Mouse (Mus musculus): ENCODE measurements around the gene Ddx47.

DNA sequence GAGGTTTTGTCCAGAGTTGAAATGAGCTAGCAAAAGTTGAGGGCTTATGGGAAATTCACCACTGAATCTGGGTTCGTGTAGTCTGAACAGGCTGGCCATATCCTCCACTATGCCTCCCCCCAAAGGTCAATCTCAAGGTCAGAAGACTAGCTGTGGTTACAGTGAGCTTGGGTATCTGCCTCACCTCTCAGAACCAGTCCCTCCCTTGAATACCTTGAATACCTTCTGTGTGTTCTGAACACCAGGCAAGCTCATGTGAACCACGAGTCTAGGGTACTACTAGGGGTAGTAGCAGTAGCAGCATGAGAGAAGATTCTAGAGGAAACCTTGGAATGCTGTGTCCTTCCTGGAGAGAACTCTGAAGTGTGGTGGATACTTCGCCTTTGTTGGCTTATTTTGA is 10.2 kb downstream of the Ddx47 start:
- TF ChIP-seq CTCF (IDR thresholded peaks at IDR 0.05; ENCODE audit: low read depth, low read length), result no peak
- no peak for TF ChIP-seq POLR2A (IDR thresholded peaks at IDR 0.05; ENCODE audit: extremely low read depth, insufficient read depth, low read length)
